Mouse (Mus musculus) neutrophil, adult 65 days (primary cell): ENCODE data around the gene Slc17a2. TPM values are rescaled to one million over a fixed set of nuclear protein-coding genes. Genes with fewer than 3 reads are reported as not detected.

Experiments
- total RNA-seq: library from RNA; stranded (reverse); gene quantifications from 2 replicates; pipeline ENCODE4 v1.2.4, GENCODE M21; 2023

Slc17a2 gene
- not detected in 2 replicates for total RNA-seq

GRCm38 (mm10) chr13:23806422-23807052 is at the start of gene Slc17a2:
Slc17a2 (plus strand) TSS chr13:23806993.

GRCm38 (mm10) chr13:23760972-23761864 is 45.6 kb upstream of the Slc17a2 start, which contains the start of gene Hist1h4a:
Hist1h4a (minus strand) TSS chr13:23761230.

DNA sequence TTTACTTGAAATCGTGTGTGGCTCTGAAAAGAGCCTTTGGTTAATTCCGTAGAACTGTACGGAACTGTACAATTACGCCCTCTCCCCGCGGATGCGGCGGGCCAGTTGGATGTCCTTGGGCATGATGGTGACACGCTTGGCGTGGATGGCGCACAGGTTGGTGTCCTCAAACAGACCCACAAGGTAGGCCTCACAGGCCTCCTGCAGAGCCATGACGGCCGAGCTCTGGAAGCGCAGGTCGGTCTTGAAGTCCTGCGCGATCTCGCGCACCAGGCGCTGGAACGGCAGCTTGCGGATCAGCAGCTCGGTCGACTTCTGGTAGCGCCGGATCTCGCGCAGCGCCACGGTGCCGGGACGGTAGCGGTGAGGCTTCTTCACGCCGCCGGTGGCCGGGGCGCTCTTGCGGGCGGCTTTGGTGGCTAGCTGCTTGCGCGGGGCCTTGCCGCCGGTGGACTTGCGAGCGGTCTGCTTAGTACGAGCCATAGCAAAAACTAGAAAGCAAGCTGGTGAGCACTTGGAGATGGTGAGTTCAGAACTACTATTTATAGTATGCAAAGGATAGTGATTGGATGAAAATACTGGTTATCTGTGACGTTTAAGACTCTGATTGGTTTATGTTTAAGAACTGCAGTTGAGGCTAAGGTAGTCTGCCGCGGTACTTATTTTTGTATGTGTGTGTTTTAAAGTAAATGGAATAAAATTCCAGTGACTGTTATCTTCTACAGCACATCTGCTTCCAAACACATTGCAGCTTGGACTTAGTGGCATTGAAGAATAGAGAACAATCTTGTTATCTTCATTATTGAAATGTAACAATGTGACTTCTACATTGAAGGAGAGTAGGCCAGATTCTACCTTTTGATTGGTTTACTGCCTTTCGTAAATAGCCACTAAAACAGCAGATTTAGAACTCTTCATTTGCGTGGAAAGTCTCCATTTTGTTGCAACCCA is 44.6 kb upstream of the Slc17a2 start, which contains the start of gene Hist1h3a:
Gene Hist1h3a, minus strand, starts transcription at position 516 of the 951 bp plus-strand sequence.

GRCm38 (mm10) chr13:23763586-23764323 is 43.0 kb upstream of the Slc17a2 start, which contains the start of gene Hist1h1a:
Hist1h1a (plus strand) TSS chr13:23763666.

DNA sequence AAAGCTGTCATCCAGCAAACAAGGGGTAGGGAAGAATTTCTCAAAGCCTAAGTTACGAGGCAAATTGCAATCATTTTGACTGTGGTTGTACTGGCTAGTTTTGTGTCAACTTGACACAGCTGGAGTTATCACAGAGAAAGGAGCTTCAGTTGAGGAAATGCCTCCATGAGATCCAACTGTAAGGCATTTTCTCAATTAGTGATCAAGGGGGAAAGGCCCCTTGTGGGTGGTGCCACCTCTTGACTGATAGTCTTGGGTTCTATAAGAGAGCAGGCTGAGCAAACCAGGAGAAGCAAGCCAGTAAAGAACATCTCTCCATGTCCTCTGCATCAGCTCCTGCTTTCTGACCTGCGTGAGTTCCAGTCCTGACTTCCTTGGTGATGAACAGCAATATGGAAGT is 37.2 kb upstream of the Slc17a2 start, which contains the start of gene Trim38:
Gene Trim38, plus strand, starts transcription at position 301 of the 400 bp plus-strand sequence.

GRCm38 (mm10) chr13:23839308-23839707 is 32.5 kb downstream of the Slc17a2 start, which contains the start of gene Slc17a3:
Slc17a3 (plus strand) TSS chr13:23839434.

GRCm38 (mm10) chr13:23867405-23867804 is 60.6 kb downstream of the Slc17a2 start, which contains the start of gene Slc17a1:
Slc17a1 (plus strand) TSS chr13:23867750.

Other genes starting within 250 kb of the Slc17a2 start
- gene Hist1h3e, start 244.6 kb upstream of the Slc17a2 start, total RNA-seq: 389 and 653 TPM in 2 replicates
- 112 and 128 TPM in 2 replicates for gene Hist1h2ae, start 235.8 kb upstream of the Slc17a2 start, total RNA-seq
- gene Hist1h2bg, start 235.6 kb upstream of the Slc17a2 start, total RNA-seq: 877 and 1,185 TPM in 2 replicates
- 501 and 811 TPM in 2 replicates for gene Hist1h2bf, start 232.8 kb upstream of the Slc17a2 start, total RNA-seq
- 41.5 and 76.0 TPM in 2 replicates for gene Hist1h2ad, start 232.6 kb upstream of the Slc17a2 start, total RNA-seq
- 49.0 and 98.9 TPM in 2 replicates for gene Hist1h3d, start 231.2 kb upstream of the Slc17a2 start, total RNA-seq
- 447 and 512 TPM in 2 replicates for gene Hist1h4d, start 225.4 kb upstream of the Slc17a2 start, total RNA-seq
- gene Hist1h2be, start 185.9 kb upstream of the Slc17a2 start, total RNA-seq: 59.1 and 80.7 TPM in 2 replicates
- gene Hist1h1e, start 184.4 kb upstream of the Slc17a2 start, total RNA-seq: 628 and 671 TPM in 2 replicates
- gene Hist1h2ac, start 123.0 kb upstream of the Slc17a2 start, total RNA-seq: 21.4 and 34.7 TPM in 2 replicates
- gene Hist1h2bc, start 122.8 kb upstream of the Slc17a2 start, total RNA-seq: 85.6 and 87.8 TPM in 2 replicates
- 0.75 TPM in 1 of 2 replicates, not detected in the other for gene Hist1h1t, start 111.2 kb upstream of the Slc17a2 start, total RNA-seq
- 147 and 286 TPM in 2 replicates for gene Hist1h4c, start 108.5 kb upstream of the Slc17a2 start, total RNA-seq
- gene Hfe, start 96.1 kb upstream of the Slc17a2 start, total RNA-seq: 2.0 and 2.2 TPM in 2 replicates
- gene Hist1h1c, start 68.2 kb upstream of the Slc17a2 start, total RNA-seq: 1,418 and 1,573 TPM in 2 replicates
- gene Hist1h3c, start 61.4 kb upstream of the Slc17a2 start, total RNA-seq: 379 and 485 TPM in 2 replicates
- gene Hist1h2bb, start 60.3 kb upstream of the Slc17a2 start, total RNA-seq: 566 and 573 TPM in 2 replicates
- 470 and 881 TPM in 2 replicates for gene Hist1h2ab, start 55.9 kb upstream of the Slc17a2 start, total RNA-seq
- gene Hist1h3b, start 54.7 kb upstream of the Slc17a2 start, total RNA-seq: 584 and 951 TPM in 2 replicates
- gene Hist1h4b, start 50.0 kb upstream of the Slc17a2 start, total RNA-seq: 196 and 310 TPM in 2 replicates
- gene Hist1h4a, start 45.8 kb upstream of the Slc17a2 start, total RNA-seq: 278 and 356 TPM in 2 replicates
- gene Hist1h3a, start 44.6 kb upstream of the Slc17a2 start, total RNA-seq: 546 and 576 TPM in 2 replicates
- gene Hist1h1a, start 43.3 kb upstream of the Slc17a2 start, total RNA-seq: 193 and 241 TPM in 2 replicates
- gene Trim38, start 37.1 kb upstream of the Slc17a2 start, total RNA-seq: not detected in 2 replicates
- not detected in 2 replicates for gene Slc17a3, start 32.4 kb downstream of the Slc17a2 start, total RNA-seq
- not detected in 2 replicates for gene Slc17a1, start 60.8 kb downstream of the Slc17a2 start, total RNA-seq
- gene Slc17a4, start 108.0 kb downstream of the Slc17a2 start, total RNA-seq: not detected in 2 replicates
- gene Hist1h2ba, start 127.2 kb downstream of the Slc17a2 start, total RNA-seq: not detected in 2 replicates
- gene Hist1h2aa, start 127.5 kb downstream of the Slc17a2 start, total RNA-seq: not detected in 2 replicates
- not detected in 2 replicates for gene Scgn, start 184.2 kb downstream of the Slc17a2 start, total RNA-seq